Mouse (Mus musculus) urinary bladder, postnatal 10 days (tissue): ENCODE measurements at regions not wholly inside any gene's neighbourhood (a gene's known extent, or its start where the extent isn't known, plus 50 kb on each side); places are given as distances from the start of the nearest gene placed in this dataset.

Source experiments
- DNase-seq: peaks from one replicate; pipeline ENCODE4 v3.0.0; 2022; ENCODE audit warnings: low spot score

- no peak for DNase-seq
These were observed 66.7 kb upstream of the Hand1 start for GRCm38 (mm10) chr11:57899335-57899734.

GRCm38 (mm10) chr11:57895497-57895896 lies 62.9 kb upstream of the Hand1 start:
- no peak for DNase-seq

- no peak for DNase-seq
These were observed 50.4 kb upstream of the Hand1 start for GRCm38 (mm10) chr11:57882736-57883635.
